Mouse (Mus musculus) CH12F3 (cell line): ENCODE measurements around the gene Apol10b.
"Not testable (repeated sequence)": the region's sequence is repeated elsewhere in the genome, so short reads cannot be mapped to it uniquely, and the experiment has no call there.

Source experiments
- in situ Hi-C: fragments of 300-500 bp; cut with MboI; formaldehyde crosslinking; loops from 2 replicates; pipeline ENCODE4 v1.14.3; 2020; ENCODE audit warnings: low sequenced_read_pairs

Apol10b gene

DNA sequence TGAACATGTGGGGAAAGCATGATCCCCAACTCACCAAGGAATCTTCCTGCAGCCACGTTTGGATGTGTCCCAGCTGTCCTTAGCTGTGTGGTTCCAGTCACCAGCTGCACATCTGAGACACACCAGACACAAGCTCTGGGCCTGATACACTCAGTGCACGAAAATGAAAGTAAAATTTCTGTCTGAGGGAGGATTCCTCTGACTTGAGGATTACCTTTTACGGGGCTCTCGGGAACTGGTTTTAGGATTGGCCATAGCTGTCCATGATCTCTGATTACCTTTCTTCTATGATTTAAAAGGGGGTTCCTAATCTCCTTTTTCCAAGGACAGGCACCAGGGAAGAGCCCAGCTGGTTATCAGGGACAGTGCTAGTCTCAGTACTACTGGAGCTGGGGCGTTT, at the start of gene Apol10b:
TSS of gene Apol10b (minus strand) at position 165 of the 400 bp plus-strand sequence.
- in situ Hi-C loops, result no loop called here

DNA sequence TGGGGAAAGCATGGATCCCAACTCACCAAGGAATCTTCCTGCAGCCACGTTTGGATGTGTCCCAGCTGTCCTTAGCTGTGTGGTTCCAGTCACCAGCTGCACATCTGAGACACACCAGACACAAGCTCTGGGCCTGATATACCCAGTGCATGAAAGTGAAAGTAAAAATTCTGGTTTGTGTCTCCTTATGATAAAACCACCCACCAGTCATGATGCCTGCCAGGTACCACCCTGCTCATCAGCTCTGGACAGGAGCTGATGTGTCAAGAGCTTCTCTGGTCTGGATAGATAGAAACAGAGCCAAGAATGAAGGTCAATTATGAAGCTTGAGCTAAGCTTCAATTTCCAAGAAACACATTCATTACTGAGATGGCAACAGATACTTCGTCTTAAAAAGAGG, 47.3 kb upstream of the Apol10b start, which contains the start of gene Apol11b:
TSS of gene Apol11b (minus strand) at position 111 of the 400 bp plus-strand sequence.
- in situ Hi-C loops, result not testable (repeated sequence)

DNA sequence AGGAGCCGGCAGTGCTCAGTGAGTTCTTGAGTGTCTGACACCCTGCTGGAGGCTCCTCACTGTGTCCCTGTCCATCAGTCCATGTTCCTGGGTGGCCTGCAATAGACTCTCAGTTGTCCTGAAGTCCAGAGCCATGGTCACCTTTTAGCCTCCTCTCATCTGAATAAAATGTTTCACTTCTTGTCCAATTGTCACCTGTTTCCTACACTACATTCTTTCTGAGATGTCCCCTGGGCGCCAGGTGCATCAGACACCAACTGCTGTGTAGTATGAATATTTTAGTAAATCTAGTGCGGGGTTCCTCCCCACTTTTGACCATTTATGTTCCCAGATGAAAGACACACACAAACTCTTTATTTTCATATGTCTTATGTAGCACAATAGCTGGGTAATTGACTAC, 33.9 kb upstream of the Apol10b start:
- in situ Hi-C loops, result not testable (repeated sequence)

DNA sequence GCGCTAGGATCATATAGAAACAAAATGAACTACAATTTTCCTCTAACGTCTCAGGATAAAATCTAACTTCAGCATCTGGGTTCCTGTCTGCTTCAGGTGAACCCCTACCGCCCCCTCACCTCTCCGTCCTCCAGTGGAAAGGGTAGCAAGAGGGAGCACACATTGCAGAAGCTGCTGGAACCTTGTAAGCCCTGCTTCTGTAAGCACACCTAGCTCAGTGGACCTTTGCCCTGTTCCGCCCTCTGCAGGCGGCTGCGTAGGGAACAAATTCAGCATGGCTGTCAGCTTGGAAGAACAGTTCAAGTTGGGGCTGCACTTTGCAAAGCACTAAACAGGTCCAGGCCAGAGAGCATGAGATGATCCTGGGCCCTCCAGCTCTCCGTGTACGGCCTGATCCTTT, 32.7 kb upstream of the Apol10b start:
- in situ Hi-C loops, result not testable (repeated sequence)

DNA sequence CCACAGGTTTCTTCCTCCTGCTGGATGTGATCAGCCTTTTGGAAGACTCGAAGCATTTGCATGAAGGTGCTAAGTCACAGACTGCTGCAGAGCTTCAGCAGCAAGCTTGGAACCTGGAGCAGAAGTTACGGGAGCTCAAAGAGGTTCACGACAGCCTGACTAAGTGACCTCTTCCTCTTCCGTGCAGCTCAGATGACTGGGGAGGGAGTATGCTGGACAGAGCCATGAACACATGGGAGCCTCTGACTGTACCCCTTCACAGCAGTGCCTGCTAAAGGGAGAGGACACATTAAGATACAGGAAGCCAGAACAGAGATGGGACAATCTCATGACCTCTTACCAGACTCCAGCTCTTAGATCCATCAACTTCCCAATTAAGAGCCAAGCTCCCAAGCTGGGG, 30.5 kb upstream of the Apol10b start:
- in situ Hi-C loops, result not testable (repeated sequence)

DNA sequence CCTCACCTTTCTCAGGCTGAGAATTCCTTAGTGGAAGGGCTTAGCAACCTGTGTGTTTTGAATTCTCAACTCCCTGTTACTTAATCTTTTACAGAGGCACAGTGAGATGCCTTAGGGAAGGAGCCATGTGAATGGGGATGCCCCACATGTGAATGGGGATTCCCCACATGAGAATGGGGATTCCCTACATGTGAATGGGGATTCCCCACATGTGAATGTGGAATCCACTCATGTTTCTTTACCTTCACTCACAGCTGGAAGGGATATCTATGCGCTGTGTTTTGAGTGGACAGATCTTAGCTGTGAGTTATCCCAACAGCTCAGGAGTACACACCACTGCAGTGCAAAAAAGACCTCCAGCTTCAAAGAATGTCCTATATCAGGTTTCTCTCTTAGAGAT, 28.8 kb upstream of the Apol10b start:
- in situ Hi-C loops, result no loop called here

DNA sequence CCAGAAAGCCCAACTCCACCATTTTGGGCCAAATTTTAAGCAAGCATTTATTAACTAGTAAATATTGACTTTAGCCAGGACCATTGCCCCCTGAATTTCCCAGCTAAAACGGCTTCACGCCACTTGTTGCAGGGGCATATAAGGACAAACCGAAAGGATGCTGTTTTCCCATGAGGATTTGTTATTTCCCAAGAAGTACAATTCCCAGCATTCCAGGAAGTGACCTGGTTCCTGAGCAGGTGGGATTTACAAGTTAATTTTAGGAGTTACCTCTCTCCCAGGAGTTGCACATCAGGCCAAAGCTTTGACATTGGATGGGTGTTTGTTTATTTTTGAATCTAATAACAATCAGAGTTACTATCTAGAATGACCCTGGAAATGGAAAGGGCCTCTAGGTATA, 10.1 kb upstream of the Apol10b start:
- in situ Hi-C loops, result no loop called here

DNA sequence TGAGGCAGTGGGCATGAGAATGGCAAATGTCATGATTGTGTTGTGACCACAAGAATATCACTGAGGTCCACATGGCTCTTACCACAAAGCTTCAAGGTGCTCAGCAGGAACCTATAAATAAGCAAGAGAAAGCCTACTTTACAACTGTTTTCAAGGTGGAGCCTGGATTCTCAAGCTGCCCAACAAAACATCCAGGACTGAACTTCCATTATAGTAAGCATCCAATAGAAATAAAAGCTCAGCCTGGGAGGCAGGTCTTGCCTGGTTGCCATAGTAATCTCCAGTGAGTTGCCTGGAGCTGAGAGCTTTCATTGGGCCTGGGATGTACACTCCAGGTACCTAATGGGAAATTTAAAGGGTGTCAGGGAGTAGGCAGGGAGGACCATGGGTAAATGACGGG, 3.0 kb upstream of the Apol10b start, which contains the start of gene Gm36245:
TSS of gene Gm36245 (plus strand) at position 301 of the 400 bp plus-strand sequence.
- in situ Hi-C loops, result no loop called here

DNA sequence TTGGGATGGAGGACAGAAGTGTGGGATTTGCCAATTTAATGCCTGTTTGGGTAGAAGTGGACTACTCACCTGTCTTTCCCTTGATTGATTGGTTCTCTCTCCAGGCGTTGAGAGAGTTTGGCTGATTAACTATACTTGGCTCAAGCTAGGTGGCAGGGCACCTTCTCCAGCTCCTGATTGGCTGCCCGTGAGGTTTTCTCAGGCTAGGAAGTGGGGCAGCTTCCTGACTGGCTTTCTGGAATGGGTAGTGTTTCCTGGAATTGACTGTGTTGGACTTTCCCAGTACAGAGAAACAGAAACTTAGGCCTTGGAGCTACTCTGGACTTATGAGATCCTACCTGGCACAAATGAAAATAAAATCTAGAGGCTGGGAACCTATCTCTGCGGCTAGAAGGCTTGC, 2.5 kb upstream of the Apol10b start:
- in situ Hi-C loops, result no loop called here

DNA sequence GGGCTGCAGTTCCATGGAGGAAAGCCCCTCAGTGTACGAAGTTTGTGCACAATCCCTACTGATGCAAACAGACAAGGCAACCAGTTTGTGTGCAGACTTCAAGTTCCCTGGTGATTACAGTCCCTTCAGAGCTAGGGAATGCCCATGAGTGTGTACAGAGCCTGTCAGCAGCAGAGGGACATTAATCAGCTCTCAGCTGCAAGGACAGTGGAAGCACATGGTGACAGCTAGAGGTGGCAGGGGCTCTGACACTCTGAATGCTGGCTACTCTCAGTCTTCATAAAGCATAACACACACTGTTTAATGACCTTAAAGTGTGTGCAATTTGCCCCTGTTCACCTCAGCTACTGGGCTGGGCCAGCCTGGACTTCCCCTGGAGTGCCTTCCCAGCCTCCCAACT, 2.4 kb downstream of the Apol10b start:
- in situ Hi-C loops, result no loop called here

DNA sequence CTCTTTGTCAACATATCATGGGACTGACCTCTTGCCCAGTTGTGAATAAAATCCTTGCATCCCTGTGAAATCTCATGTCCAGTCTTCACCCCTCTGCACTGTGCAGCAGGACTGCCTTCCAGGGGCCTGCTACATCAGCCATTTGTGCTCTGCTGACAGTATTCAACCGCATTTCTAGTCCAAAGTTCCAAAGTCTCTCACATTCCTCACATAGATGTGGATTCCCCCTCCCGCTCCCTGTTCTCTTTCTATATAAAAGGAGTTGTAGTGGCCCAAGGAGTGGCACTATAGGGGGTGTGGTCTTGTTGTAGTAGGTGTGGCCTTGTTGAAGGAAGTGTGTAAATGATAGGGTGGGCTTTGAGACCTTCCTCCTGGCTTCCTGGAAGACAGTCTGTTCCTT, 5.0 kb downstream of the Apol10b start:
- in situ Hi-C loops, result no loop called here

DNA sequence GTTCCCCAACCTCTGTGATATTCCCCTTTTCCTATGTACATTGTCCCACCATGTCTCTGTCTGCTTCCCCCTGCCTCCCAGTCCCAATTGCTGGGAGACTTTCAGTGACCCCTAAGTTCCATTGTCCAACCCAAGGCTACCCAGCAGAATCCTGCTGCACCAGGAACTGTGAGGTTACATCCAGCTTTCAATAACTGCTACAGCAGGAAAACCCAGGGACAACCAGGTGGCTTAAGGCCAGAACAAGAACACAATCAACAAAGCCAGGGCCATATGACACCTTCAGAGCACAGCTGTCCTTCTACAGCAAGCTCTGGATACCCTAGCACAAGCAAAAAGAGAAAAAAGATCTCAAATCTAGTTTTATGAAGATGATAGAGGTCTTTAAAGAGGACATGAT, 6.9 kb downstream of the Apol10b start:
- in situ Hi-C loops, result no loop called here

DNA sequence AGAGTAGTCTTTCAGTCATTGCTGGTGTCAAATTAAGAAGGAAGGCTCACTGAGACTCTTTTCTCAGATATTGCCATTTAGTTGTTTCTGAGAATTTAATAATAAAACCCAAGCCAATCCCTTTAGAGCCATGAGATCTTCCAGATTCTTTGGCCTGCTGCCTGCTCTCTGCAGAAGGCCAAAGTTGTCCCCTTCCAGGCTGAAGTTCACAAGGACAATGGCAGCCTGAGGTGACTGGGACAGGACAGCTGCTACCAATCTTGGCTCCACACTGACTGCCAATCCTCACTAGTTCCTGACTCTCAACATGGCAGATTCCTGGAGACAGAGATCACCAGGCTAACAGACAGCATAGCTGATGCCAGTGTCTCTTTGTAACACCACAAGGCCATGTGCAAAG, 8.9 kb downstream of the Apol10b start:
- in situ Hi-C loops, result no loop called here

DNA sequence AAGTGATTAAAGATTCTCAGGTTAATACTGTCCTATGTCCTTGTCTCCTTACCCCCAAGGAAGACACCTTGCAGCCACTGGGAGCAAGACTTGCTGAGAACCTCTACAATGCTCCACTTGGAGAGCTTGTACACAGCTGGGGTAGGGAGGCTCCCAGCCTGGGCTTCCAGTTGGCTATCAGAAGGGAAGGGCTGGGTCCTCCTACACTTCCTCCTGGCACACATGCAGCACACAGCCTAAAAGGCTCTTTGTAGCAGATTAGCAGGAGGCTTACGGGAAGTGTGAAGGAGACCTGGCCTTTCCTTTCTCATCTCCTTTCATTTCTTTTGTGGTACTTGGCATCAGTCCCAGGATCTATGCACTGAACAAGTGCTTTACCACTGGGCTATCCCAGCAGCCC, 14.2 kb downstream of the Apol10b start:
- in situ Hi-C loops, result no loop called here

DNA sequence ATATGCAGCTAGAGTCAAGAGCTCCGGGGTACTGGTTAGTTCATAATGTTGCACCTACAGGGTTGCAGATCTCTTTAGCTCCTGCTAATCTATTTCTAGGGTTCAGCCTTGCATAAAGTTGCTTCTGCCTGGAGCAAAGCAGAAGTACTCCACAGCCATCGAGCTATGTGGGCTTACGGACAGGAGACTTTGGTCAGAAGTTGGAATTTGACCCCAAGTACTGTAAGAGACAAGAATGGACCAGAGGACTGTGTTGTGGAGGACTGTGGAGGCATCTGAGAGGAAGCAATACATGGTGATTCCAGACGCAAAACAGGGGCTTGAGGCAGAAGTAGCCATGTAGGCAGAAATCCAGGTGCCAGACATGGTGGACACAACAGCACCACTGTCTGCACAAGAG, 16.6 kb downstream of the Apol10b start:
- in situ Hi-C loops, result no loop called here

DNA sequence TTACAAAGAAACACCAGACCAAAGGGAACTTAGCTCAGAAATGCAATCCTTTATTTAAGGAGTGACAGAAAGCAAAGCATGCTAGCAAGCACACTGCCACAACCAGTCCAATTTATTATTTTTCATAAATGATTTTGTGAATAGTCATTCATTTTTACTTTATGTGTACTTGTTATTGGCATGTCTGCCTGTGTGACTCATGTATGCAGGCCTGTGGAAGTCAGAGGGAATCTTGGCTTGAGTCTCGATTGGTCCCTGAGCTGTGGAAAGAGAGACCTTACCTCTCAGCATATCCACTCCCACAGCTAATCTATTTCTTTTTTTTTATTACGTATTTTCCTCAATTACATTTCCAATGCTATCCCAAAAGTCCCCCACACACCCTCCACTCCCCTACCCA, 17.1 kb downstream of the Apol10b start:
- in situ Hi-C loops, result no loop called here

DNA sequence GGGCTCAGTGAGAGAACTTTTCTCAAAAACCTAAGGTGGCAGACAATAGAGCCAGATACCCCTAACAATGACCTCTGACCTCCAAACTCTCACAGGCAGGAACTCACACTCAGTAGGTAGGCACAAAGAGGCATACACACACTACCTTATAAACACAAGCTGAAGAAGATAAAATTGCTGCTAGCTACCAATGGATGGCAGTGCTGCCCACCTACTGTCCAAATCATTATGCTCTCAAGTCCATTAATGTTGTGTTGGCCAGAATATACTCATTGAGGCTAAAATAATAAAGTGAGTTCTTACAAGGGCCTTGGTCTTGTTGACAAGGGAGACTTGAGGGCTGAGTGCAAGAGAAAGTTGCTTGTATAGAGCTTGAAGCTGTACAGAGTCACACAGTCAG, 32.7 kb downstream of the Apol10b start:
- in situ Hi-C loops, result no loop called here

DNA sequence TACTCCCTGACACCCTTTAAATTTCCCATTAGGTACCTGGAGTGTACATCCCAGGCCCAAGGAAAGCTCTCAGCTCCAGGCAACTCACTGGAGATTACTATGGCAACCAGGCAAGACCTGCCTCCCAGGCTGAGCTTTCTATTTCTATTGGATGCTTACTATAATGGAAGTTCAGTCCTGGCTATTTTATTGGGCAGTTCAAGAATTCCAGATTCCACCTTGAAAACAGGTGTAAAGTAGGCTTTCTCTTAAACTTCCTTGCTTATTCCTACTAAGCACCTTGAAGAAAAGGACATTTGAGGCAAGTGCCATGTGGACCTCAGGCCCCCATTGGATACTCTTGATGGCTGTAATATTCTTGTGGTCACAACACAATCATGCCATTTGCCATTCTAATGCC, 34.1 kb downstream of the Apol10b start, which contains the start of gene 1700025B11Rik:
TSS of gene 1700025B11Rik (minus strand) at position 101 of the 400 bp plus-strand sequence.
- in situ Hi-C loops, result no loop called here

DNA sequence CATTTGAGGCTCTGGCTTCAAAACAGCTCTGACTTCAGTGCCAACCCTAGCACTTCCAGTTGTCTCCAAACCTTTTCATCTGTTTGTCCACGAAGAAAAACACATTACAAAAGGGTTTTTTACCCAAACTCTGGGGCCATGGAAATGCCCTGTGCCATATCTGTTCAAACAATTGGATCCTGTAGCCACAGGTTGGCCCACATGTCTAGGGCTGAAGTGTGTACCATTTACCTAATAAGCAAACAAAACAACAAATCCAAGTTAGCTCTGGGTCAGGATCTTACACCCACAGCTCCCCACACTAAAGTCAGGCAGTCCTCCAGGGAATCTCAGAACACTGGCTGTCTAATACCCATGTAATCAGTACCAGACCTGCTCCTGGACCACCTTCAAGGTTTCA, 56.7 kb downstream of the Apol10b start:
- in situ Hi-C loops, result not testable (repeated sequence)
